Mouse (Mus musculus): ENCODE results near the gene Tspan18. TPM values are rescaled to one million over a fixed set of nuclear protein-coding genes. Genes with fewer than 3 reads are reported as not detected.

Gene Tspan18
- 1 to 10 TPM; 1.4 to 1.9 TPM for total RNA-seq (2023)

DNA sequence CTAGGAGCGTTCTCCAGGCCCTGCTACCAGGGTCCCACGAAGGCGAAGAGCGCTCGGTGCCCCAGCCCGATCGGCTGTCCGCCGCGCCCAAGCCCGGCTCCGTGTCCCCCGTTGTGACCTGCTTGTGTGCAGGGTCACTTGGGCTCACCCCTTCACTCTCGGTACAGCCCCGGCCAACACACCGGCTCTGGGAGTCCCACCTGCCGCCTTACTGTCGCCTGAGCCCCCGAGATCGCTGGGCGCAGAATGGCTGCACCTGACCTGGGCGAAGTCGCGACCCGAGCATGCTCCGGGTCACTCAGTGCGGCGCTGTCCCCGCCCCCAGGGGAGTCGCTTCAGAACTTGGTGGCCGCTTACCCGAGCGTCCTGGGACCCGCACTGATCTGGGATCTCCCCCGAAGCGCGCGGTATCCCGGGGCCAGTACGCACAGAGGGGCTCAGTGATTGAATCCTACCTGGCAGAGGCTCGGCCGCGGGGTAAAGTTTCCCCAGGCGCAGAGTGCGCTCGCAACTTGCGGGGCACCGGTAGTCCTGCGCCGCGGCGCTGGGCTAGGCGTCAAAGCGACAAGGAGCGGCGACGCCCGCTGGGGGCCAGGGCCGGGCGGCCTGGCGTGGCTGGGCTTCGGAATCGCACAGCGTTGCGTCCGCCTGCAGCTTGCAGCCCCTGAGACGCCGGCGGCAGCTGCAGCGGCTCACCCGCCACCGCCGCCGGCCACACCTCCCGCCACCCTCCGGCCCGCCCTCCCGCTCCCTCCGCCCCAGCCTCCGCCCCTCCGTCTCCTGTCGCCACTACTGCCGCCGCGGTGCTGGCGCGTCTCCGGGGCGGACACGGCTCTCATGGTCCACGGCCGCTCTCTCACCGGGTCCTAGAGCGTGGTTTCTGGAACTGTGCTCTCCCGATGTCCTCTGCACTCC, at the start of gene Tspan18:
Tspan18 (minus strand) TSS at position 689 of the 915 bp plus-strand sequence.

DNA sequence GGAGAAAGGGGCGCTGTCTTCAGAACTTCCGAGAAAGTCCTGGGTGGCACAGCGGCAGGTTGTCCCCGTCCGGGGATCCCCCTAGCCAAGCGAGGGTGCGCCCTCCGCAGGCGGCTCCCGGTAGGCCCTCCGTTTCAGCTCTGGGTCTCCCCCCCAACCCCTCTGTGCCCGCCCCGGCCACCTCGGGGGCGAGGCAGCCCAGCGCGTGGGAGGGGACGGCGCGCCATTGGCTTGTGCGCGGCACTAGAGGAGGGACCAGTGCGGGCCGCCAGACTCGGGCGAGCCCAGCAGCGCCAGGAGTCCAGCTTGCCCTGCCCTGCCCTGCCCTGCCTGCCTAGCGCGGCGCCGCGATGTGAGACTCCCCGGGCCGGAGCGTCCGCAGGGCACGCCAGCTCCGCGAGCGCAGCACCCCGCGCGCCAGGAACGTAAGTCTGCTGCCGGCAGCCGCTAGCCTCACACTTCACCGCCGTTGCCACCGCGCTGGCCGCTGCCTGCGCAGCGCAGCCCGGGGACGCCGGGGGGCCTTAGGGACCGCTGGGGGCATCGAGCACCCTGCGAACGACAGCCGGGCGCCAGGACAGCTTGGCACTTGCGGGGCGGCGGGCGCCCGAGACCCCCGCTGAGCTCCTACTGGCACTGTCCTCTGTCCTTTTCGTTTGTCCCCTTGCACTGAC, 146.8 kb downstream of the Tspan18 start, which contains the start of gene Trp53i11:
Trp53i11 (plus strand) TSS at position 226 of the 674 bp plus-strand sequence.

Other genes with a start within 250 kb of the Tspan18 start
- gene Trp53i11, start 147.0 kb downstream of the Tspan18 start, total RNA-seq (2023): 1 to 10 TPM; 2.4 to 2.7 TPM
- 100 to 1,000 TPM; 272 to 293 TPM for gene Cd82, start 128.6 kb upstream of the Tspan18 start, total RNA-seq (2023)
- gene Gm10803, start 226.1 kb upstream of the Tspan18 start, total RNA-seq (2023): not detected

Data from monocyte, adult 59 days (primary cell).